Mouse (Mus musculus): ENCODE data around the gene Tradd.

DNA sequence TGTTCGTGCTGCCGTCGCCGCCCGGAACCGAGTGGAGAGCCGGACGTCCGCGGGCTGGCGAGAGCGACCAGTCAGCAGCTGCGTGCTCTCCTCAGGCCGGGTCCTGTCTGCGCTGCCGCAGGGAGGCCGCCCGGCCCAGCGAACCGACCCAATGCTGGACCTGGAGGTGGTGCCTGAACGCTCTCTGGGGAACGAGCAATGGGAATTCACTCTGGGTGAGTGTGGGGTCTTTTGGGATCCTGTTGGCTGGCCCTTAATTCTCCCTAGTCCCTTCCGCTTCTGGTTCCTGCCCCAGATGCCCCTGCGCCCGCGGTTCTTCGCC, 39.2 kb downstream of the Tradd start:
- no peak for TF ChIP-seq CTCF (IDR thresholded peaks at IDR 0.05; ENCODE audit: extremely low read depth, insufficient read depth, low read length)
- TF ChIP-seq POLR2A (IDR thresholded peaks at IDR 0.05; ENCODE audit: extremely low read depth, insufficient read depth, low read length), result no peak
